19 mouse cellular contexts compared by ENCODE assay signal in the genomic region with DNA sequence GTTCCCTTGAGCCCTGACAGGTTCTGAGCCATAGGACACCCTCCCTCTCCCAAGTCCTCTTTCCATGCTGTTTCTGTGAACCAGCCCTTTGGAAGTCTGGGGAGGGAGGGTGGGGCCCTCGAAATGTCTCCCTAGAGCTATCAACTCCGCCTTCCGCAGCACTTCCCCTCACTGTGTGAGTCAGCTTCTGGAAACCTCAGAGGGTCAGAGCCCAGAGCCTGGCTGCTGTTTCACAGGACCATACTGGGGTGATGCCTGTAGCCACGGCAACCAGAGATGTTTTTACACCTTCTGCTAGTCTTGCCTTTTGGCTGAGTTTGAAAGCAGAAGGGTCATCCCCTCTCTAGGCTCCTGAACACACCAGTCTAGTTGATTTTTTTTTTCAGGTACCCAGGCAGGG. TPM values are rescaled to one million over a fixed set of nuclear protein-coding genes. Genes with fewer than 3 reads are reported as not detected.
DNase-seq lines count a peak whose midpoint lies in the region; ATAC-seq and TF ChIP-seq lines count a peak whose summit lies in the region.
"Had no signal": no experiment of that assay in that cellular context is flagged by ENCODE, and none has a peak within 500 bp of the region (broad histone marks: within the 10 kb centered on the region; RNA-seq: fewer than 3 reads in every experiment).

No protein-coding gene starts in this region.

- H3K4me2 ChIP-seq in midbrain, postnatal 0 days (ENCODE audit: low read depth, low read length, poor library complexity, severe bottlenecking) = no peak overlapping the region
- H3K4me2 ChIP-seq in midbrain, embryonic 11.5 days = no peak overlapping the region
- H3K4me2 ChIP-seq in heart, embryonic 12.5 days = no peak overlapping the region
- no peak overlapping the region for H3K4me2 ChIP-seq in forebrain, embryonic 12.5 days
- H3K4me2 ChIP-seq: embryonic facial prominence, embryonic 13.5 days; forebrain, embryonic 15.5 days; hindbrain, embryonic 14.5 days; lung, embryonic 14.5 days; midbrain, embryonic 12.5 days had no signal

- WGBS in midbrain, postnatal 0 days = 57% methylated on average over 4 of the region's 4 CpGs
- WGBS in midbrain, embryonic 11.5 days = 56% methylated on average over 4 of the region's 4 CpGs
- WGBS in heart, embryonic 12.5 days = 16% methylated on average over 4 of the region's 4 CpGs
- WGBS in forebrain, embryonic 12.5 days = 58% methylated on average over 4 of the region's 4 CpGs

- peak; percentile 60 for DNase-seq in gastrocnemius, adult 18-20 months (ENCODE audit: low spot score)
- DNase-seq in gastrocnemius, postnatal 36 days = no peak
- peak; percentile 19 for DNase-seq in midbrain, postnatal 0 days (ENCODE audit: low spot score)
- no peak for DNase-seq in midbrain, embryonic 11.5 days (ENCODE audit: low spot score, missing footprints)
- DNase-seq in skeletal muscle tissue, adult 2 months (ENCODE audit: low read depth, low spot score) = peak; percentile 68
- DNase-seq: cerebellum, postnatal 36 days; kidney, adult 11 months; kidney, postnatal 14 days; layer of hippocampus, adult 9-11 months; liver; lung, embryonic 14.5 days; thymus, postnatal 36 days had no signal

- intact Hi-C loops in gastrocnemius, postnatal 36 days (cut with DNase I) = no loop called here

- no peak for TF ChIP-seq CTCF in midbrain, postnatal 0 days (IDR thresholded peaks at IDR 0.05)

- peaks cover 6% of the 10 kb centered on the region for H3K27me3 ChIP-seq in midbrain, postnatal 0 days (ENCODE audit: insufficient read depth, low read length)
- peaks cover 11% of the 10 kb centered on the region for H3K27me3 ChIP-seq in midbrain, embryonic 11.5 days (ENCODE audit: control insufficient read depth, insufficient read depth, low read length)
- peaks cover 56% of the 10 kb centered on the region for H3K27me3 ChIP-seq in heart, embryonic 12.5 days (replicated peaks)
- H3K27me3 ChIP-seq in forebrain, embryonic 12.5 days = peaks cover 31% of the 10 kb centered on the region

- no peaks in the 10 kb centered on the region for H3K4me1 ChIP-seq in midbrain, postnatal 0 days (ENCODE audit: insufficient read depth, low read length)
- H3K4me1 ChIP-seq in midbrain, embryonic 11.5 days (ENCODE audit: control insufficient read depth, insufficient read depth, low read length) = no peaks in the 10 kb centered on the region
- 0 out of 2 replicates have a peak, but pooled peaks cover 2% of the 10 kb centered on the region for H3K4me1 ChIP-seq in heart, embryonic 12.5 days (replicated peaks)
- peaks cover under 1% of the 10 kb centered on the region for H3K4me1 ChIP-seq in forebrain, embryonic 12.5 days
- H3K4me1 ChIP-seq: embryonic facial prominence, embryonic 13.5 days had no signal

- no peak overlapping the region for H3K4me3 ChIP-seq in midbrain, postnatal 0 days (ENCODE audit: low read depth, low read length)
- no peak overlapping the region for H3K4me3 ChIP-seq in midbrain, embryonic 11.5 days (ENCODE audit: low read depth, low read length)
- no peak overlapping the region for H3K4me3 ChIP-seq in heart, embryonic 12.5 days
- H3K4me3 ChIP-seq in forebrain, embryonic 12.5 days (replicated peaks) = no peak overlapping the region
- H3K4me3 ChIP-seq: embryonic facial prominence, embryonic 13.5 days; forebrain, embryonic 15.5 days; midbrain, embryonic 12.5 days had no signal

- no peaks in the 10 kb centered on the region for H3K36me3 ChIP-seq in midbrain, postnatal 0 days (ENCODE audit: insufficient read depth, low read length)
- no peaks in the 10 kb centered on the region for H3K36me3 ChIP-seq in midbrain, embryonic 11.5 days (ENCODE audit: control insufficient read depth, insufficient read depth, low read length)
- no peaks in the 10 kb centered on the region for H3K36me3 ChIP-seq in heart, embryonic 12.5 days
- H3K36me3 ChIP-seq in forebrain, embryonic 12.5 days (replicated peaks) = no peaks in the 10 kb centered on the region
- H3K36me3 ChIP-seq: embryonic facial prominence, embryonic 13.5 days; forebrain, embryonic 15.5 days; midbrain, embryonic 12.5 days had no signal

- no peak overlapping the region for H3K27ac ChIP-seq in midbrain, postnatal 0 days (ENCODE audit: low read depth, low read length)
- no peak overlapping the region for H3K27ac ChIP-seq in midbrain, embryonic 11.5 days (ENCODE audit: low read depth, low read length)
- H3K27ac ChIP-seq in heart, embryonic 12.5 days (ENCODE audit: poor library complexity, severe bottlenecking) = no peak overlapping the region
- no peak overlapping the region for H3K27ac ChIP-seq in forebrain, embryonic 12.5 days
- H3K27ac ChIP-seq: embryonic facial prominence, embryonic 13.5 days; forebrain, embryonic 15.5 days; hindbrain, embryonic 14.5 days; midbrain, embryonic 12.5 days had no signal

- H3K9ac ChIP-seq in midbrain, postnatal 0 days (replicated peaks; ENCODE audit: low read length, poor library complexity, severe bottlenecking) = no peak overlapping the region
- no peak overlapping the region for H3K9ac ChIP-seq in midbrain, embryonic 11.5 days (ENCODE audit: low read length)
- no peak overlapping the region for H3K9ac ChIP-seq in heart, embryonic 12.5 days
- no peak overlapping the region for H3K9ac ChIP-seq in forebrain, embryonic 12.5 days
- H3K9ac ChIP-seq: embryonic facial prominence, embryonic 13.5 days; forebrain, embryonic 15.5 days; hindbrain, embryonic 14.5 days; lung, embryonic 14.5 days; midbrain, embryonic 12.5 days had no signal

- no peaks in the 10 kb centered on the region for H3K9me3 ChIP-seq in midbrain, postnatal 0 days (ENCODE audit: low read length)
- H3K9me3 ChIP-seq in midbrain, embryonic 11.5 days (ENCODE audit: control insufficient read depth, low read length) = no peaks in the 10 kb centered on the region
- no peaks in the 10 kb centered on the region for H3K9me3 ChIP-seq in heart, embryonic 12.5 days (replicated peaks)
- no peaks in the 10 kb centered on the region for H3K9me3 ChIP-seq in forebrain, embryonic 12.5 days
- H3K9me3 ChIP-seq: embryonic facial prominence, embryonic 13.5 days; forebrain, embryonic 15.5 days; midbrain, embryonic 12.5 days had no signal

- ATAC-seq in midbrain, postnatal 0 days (ENCODE audit: low FRiP score) = no peak
- no peak for ATAC-seq in midbrain, embryonic 11.5 days (ENCODE audit: low FRiP score)
- peak; percentile 51; the same call in 1 of the 2 replicates for ATAC-seq in heart, embryonic 12.5 days (ENCODE audit: insufficient number of reproducible peaks, low FRiP score)
- no peak for ATAC-seq in forebrain, embryonic 12.5 days (ENCODE audit: low FRiP score)
- ATAC-seq in cerebellum, adult (ENCODE audit: insufficient number of reproducible peaks, low FRiP score, low TSS enrichment) = no peak
- ATAC-seq: forebrain, embryonic 15.5 days had no signal

RNA-seq across cellular contexts. Expression of gene Crhr2, which starts 9.8 kb away (rescaled TPM):
- 10 to 100 TPM; 17.6 to 26.5 TPM for total RNA-seq in gastrocnemius, adult 18-20 months (2021)
- 10 to 100 TPM; 19.5 to 20.8 TPM for total RNA-seq in gastrocnemius, postnatal 36 days (2021)
- total RNA-seq in midbrain, postnatal 0 days (2014; rRNA removed) = 1.8 and 3.0 TPM in 2 replicates
- 2.0 TPM in 2 replicates for polyA plus RNA-seq in midbrain, postnatal 0 days (2015; fragmentation: Nextera tagmentation; extraction: Ambion mirVana)
- 0.22 and 0.50 TPM in 2 replicates for polyA plus RNA-seq in midbrain, embryonic 11.5 days (2014; fragmentation: Nextera tagmentation; extraction: Ambion mirVana)
- 6.4 and 8.0 TPM in 2 replicates for polyA plus RNA-seq in heart, embryonic 12.5 days (2016; fragmentation: Nextera tagmentation; extraction: Ambion mirVana)
- polyA plus RNA-seq in forebrain, embryonic 12.5 days (2016; fragmentation: Nextera tagmentation; extraction: Ambion mirVana) = 0.33 and 0.44 TPM in 2 replicates
- polyA plus RNA-seq: embryonic facial prominence, embryonic 13.5 days; lung, embryonic 14.5 days had no signal

RNA-seq across cellular contexts. Expression of gene Inmt, which starts 51.8 kb away (rescaled TPM):
- total RNA-seq in gastrocnemius, adult 18-20 months (2021) = 10 to 100 TPM; 13.8 to 16.1 TPM
- total RNA-seq in gastrocnemius, postnatal 36 days (2021) = 10 to 100 TPM in 1 of 2 experiments, 1 to 10 TPM in 1; 7.3 to 10.8 TPM
- not detected in 2 replicates for total RNA-seq in midbrain, postnatal 0 days (2014; rRNA removed)
- not detected in 2 replicates for polyA plus RNA-seq in midbrain, postnatal 0 days (2015; fragmentation: Nextera tagmentation; extraction: Ambion mirVana)
- polyA plus RNA-seq in midbrain, embryonic 11.5 days (2014; fragmentation: Nextera tagmentation; extraction: Ambion mirVana) = 0.16 and 0.40 TPM in 2 replicates
- 0.23 TPM in 1 of 2 replicates, not detected in the other for polyA plus RNA-seq in heart, embryonic 12.5 days (2016; fragmentation: Nextera tagmentation; extraction: Ambion mirVana)
- 0.59 and 0.92 TPM in 2 replicates for polyA plus RNA-seq in forebrain, embryonic 12.5 days (2016; fragmentation: Nextera tagmentation; extraction: Ambion mirVana)
- polyA plus RNA-seq: forebrain, embryonic 15.5 days; hindbrain, embryonic 14.5 days; midbrain, embryonic 12.5 days had no signal

Comparison
In these comparisons a context has a peak if more than half of its experiments do, and no peak if none do; other contexts are left out.
1. DNase-seq: peak in gastrocnemius, adult 18-20 months (single experiment), midbrain, postnatal 0 days (single experiment) and skeletal muscle tissue, adult 2 months (single experiment); none in gastrocnemius, postnatal 36 days (0 of 2) and midbrain, embryonic 11.5 days (single experiment).